Mouse (Mus musculus): ENCODE results near the gene Tmprss6.
A peak's percentile ranks its signal among the peaks of the same experiment; 100 is the strongest.

GRCm38 (mm10) chr15:78514393-78515146, 46.1 kb upstream of the Tmprss6 start:
- peak; percentile 78; the same call in 1 of the 2 replicates for TF ChIP-seq CTCF (IDR thresholded peaks at IDR 0.05; ENCODE audit: control insufficient read depth, insufficient read depth, insufficient replicate concordance, low read depth, low read length)
- no peak for TF ChIP-seq POLR2A (IDR thresholded peaks at IDR 0.05; ENCODE audit: control insufficient read depth, low read depth, low read length)
